Mouse (Mus musculus) stomach, postnatal 0 days (tissue): ENCODE data around the gene Pbx4.

Experiments
- CTCF ChIP-seq: IDR thresholded peaks from 2 replicates; pipeline ENCODE4 v1.5.1; 2016; ENCODE audit warnings: antibody characterized with exemption, low read depth, mild to moderate bottlenecking, moderate library complexity
- EP300 ChIP-seq: optimal IDR thresholded peaks from 2 replicates; pipeline ENCODE3; 2016; ENCODE audit warnings: antibody characterized with exemption

GRCm38 (mm10) chr8:69794901-69795300 lies 37.4 kb upstream of the Pbx4 start:
- no peak for TF ChIP-seq CTCF
- no peak for TF ChIP-seq EP300
